20 mouse cellular contexts compared by ENCODE assay signal in genomic region chr2:105746896-105747295, GRCm38 (mm10).
DNase-seq lines count a peak whose midpoint lies in the region; ATAC-seq lines count a peak whose summit lies in the region.
"Had no signal": no experiment of that assay in that cellular context is flagged by ENCODE, and none has a peak within 500 bp of the region (broad histone marks: within the 10 kb centered on the region; RNA-seq: fewer than 3 reads in every experiment).

No protein-coding gene starts in this region.

- H3K4me3 ChIP-seq in midbrain, embryonic 10.5 days, result no peak overlapping the region
- no peak overlapping the region for H3K4me3 ChIP-seq in hindbrain, embryonic 11.5 days (ENCODE audit: low read depth, low read length)
- H3K4me3 ChIP-seq: embryonic facial prominence, embryonic 12.5 days; hindbrain, embryonic 15.5 days; kidney, embryonic 15.5 days had no signal

- no peaks in the 10 kb centered on the region for H3K4me1 ChIP-seq in midbrain, embryonic 10.5 days
- H3K4me1 ChIP-seq in hindbrain, embryonic 11.5 days (replicated peaks; ENCODE audit: control insufficient read depth, insufficient read depth, low read length), result no peaks in the 10 kb centered on the region
- H3K4me1 ChIP-seq: embryonic facial prominence, embryonic 12.5 days; hindbrain, embryonic 15.5 days; kidney, embryonic 15.5 days had no signal

- 87% methylated on average over 7 of the region's 7 CpGs for WGBS in midbrain, embryonic 10.5 days
- 87% methylated on average over 7 of the region's 7 CpGs for WGBS in hindbrain, embryonic 11.5 days

- peak; percentile 7 for DNase-seq in left cerebral cortex, postnatal 4 days
- no peak for DNase-seq in left cerebral cortex, postnatal 25 days (ENCODE audit: low spot score in 2 of 2)
- DNase-seq in cerebellum, adult 18-20 months, result peak; percentile 53 to 72
- DNase-seq in cerebellum, adult 9-11 months, result peak; percentile 79
- DNase-seq in cerebellum, postnatal 36 days, result peak; percentile 51 to 53
- no peak for DNase-seq in midbrain, embryonic 10.5 days (ENCODE audit: low spot score)
- DNase-seq in heart, postnatal 14 days, result no peak
- DNase-seq in hindbrain, embryonic 11.5 days (ENCODE audit: low spot score), result no peak
- DNase-seq: adrenal gland, adult 2 months; adrenal gland, postnatal 25 days; gastrocnemius, postnatal 36 days; heart, adult 11 months; heart, postnatal 10 days; kidney, adult 2 months had no signal

- intact Hi-C loops in left cerebral cortex, postnatal 4 days (cut with DNase I), result no loop called here
- intact Hi-C loops in left cerebral cortex, postnatal 25 days (cut with DNase I), result no loop called here
- intact Hi-C loops in heart, postnatal 14 days (cut with DNase I), result no loop called here

- H3K9ac ChIP-seq in hindbrain, embryonic 11.5 days (ENCODE audit: low read depth, low read length), result no peak overlapping the region
- H3K9ac ChIP-seq: embryonic facial prominence, embryonic 12.5 days; hindbrain, embryonic 15.5 days; kidney, embryonic 15.5 days had no signal

- H3K27ac ChIP-seq in midbrain, embryonic 10.5 days (replicated peaks), result no peak overlapping the region
- no peak overlapping the region for H3K27ac ChIP-seq in hindbrain, embryonic 11.5 days (ENCODE audit: low read depth, low read length)
- H3K27ac ChIP-seq: embryonic facial prominence, embryonic 12.5 days; hindbrain, embryonic 15.5 days; kidney, embryonic 15.5 days had no signal

- no peak for ATAC-seq in hindbrain, embryonic 11.5 days (ENCODE audit: low FRiP score)
- ATAC-seq: forebrain, embryonic 16.5 days; intestine, embryonic 16.5 days had no signal

- H3K4me2 ChIP-seq in hindbrain, embryonic 11.5 days (replicated peaks; ENCODE audit: low read depth, low read length), result no peak overlapping the region
- H3K4me2 ChIP-seq: embryonic facial prominence, embryonic 12.5 days; hindbrain, embryonic 15.5 days; kidney, embryonic 15.5 days had no signal

- no peaks in the 10 kb centered on the region for H3K27me3 ChIP-seq in midbrain, embryonic 10.5 days (ENCODE audit: low read depth, poor library complexity, severe bottlenecking)
- no peaks in the 10 kb centered on the region for H3K27me3 ChIP-seq in hindbrain, embryonic 11.5 days (ENCODE audit: control insufficient read depth, insufficient read depth, low read length)
- H3K27me3 ChIP-seq: CH12.LX; embryonic facial prominence, embryonic 12.5 days; hindbrain, embryonic 15.5 days; kidney, embryonic 15.5 days had no signal

- H3K36me3 ChIP-seq in midbrain, embryonic 10.5 days, result no peaks in the 10 kb centered on the region
- H3K36me3 ChIP-seq in hindbrain, embryonic 11.5 days (ENCODE audit: control insufficient read depth, insufficient read depth, low read length), result no peaks in the 10 kb centered on the region
- H3K36me3 ChIP-seq: embryonic facial prominence, embryonic 12.5 days; kidney, embryonic 15.5 days had no signal

- H3K9me3 ChIP-seq in midbrain, embryonic 10.5 days (replicated peaks), result no peaks in the 10 kb centered on the region
- H3K9me3 ChIP-seq in hindbrain, embryonic 11.5 days (ENCODE audit: control insufficient read depth, low read length), result no peaks in the 10 kb centered on the region
- H3K9me3 ChIP-seq: embryonic facial prominence, embryonic 12.5 days; hindbrain, embryonic 15.5 days; kidney, embryonic 15.5 days had no signal

Comparison
In these comparisons a context has a peak if more than half of its experiments do, and no peak if none do; other contexts are left out.
1. DNase-seq: peak in left cerebral cortex, postnatal 4 days (single experiment), cerebellum, adult 18-20 months (2 of 2), cerebellum, adult 9-11 months (single experiment) and cerebellum, postnatal 36 days (2 of 2); none in left cerebral cortex, postnatal 25 days (0 of 2), midbrain, embryonic 10.5 days (single experiment), heart, postnatal 14 days (0 of 2) and hindbrain, embryonic 11.5 days (single experiment).